Mouse (Mus musculus) subcutaneous adipose tissue, adult 2 months (tissue): ENCODE measurements around the gene Pik3r6. TPM values are rescaled to one million over a fixed set of nuclear protein-coding genes. Genes with fewer than 3 reads are reported as not detected.

ENCODE experiments used
- polyA plus RNA-seq: library from polyadenylated mRNA; depleted of rRNA; stranded (reverse); fragments of >200 nt; gene quantifications from 2 replicates; pipeline ENCODE4 v1.2.3, GENCODE M21; 2012; ENCODE audit warnings: low replicate concordance; rRNA removed

Pik3r6 gene
- polyA plus RNA-seq: 7.9 and 15.8 TPM in 2 replicates

DNA sequence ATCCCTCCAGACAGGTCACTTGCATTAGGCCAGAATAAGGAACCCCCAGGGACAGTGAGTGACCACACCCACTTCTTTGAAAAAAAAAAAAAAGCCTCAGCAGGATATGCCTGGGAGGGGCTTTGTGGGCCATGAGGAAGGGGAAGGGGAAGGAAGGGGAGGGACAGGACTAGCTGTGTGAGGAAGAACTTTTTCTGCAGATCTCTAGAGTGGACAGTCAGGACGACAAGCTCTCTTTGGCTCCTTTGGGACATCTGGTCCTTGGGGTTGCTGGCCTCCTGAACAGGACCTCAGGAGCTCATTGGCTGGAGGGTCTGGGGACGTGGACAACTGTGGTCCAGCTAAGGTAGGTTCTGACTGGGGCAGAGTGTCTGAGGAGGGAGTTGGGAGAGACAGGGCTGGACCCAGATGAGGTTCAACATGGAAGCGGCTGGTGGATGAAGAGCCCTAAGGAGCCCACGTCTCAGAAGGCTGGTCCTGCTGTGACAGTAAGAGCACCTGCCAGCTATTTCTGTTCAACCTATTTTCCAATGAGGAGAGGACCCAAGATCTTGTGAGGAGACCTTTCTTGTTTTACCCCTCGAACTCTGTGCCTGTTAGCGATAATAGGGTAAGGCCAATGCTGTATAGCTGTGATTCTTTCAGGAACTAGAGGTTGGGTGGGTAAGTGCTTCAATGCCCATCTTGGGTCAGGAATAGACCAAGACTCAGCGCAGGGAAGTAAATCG lies at the start of gene Pik3r6:
Gene Pik3r6, plus strand, starts transcription at position 118 of the 728 bp plus-strand sequence.

GRCm38 (mm10) chr11:68555918-68556584 lies 53.2 kb downstream of the Pik3r6 start, which contains the start of gene Mfsd6l:
Gene Mfsd6l (plus strand): TSS chr11:68556186.

GRCm38 (mm10) chr11:68586721-68587120 lies 83.9 kb downstream of the Pik3r6 start, which contains the start of gene Ccdc42:
Gene Ccdc42 (plus strand): TSS chr11:68587021.

Other genes with a start within 250 kb of the Pik3r6 start
- gene Ntn1, start 102.2 kb upstream of the Pik3r6 start, polyA plus RNA-seq: 11.5 and 44.1 TPM in 2 replicates
- gene Pik3r5, start 70.9 kb upstream of the Pik3r6 start, polyA plus RNA-seq: 6.0 and 7.0 TPM in 2 replicates
- gene Mfsd6l, start 53.2 kb downstream of the Pik3r6 start, polyA plus RNA-seq: 0.68 and 0.99 TPM in 2 replicates
- gene Ccdc42, start 84.0 kb downstream of the Pik3r6 start, polyA plus RNA-seq: not detected in 2 replicates
- gene Myh10, start 188.5 kb downstream of the Pik3r6 start, polyA plus RNA-seq: 24.0 and 97.6 TPM in 2 replicates